Mouse (Mus musculus) telencephalon, adult 2 months (tissue): ENCODE results near the gene Cish.

Source experiments
- DNase-seq: peaks from one replicate; pipeline ENCODE4 v3.0.0-alpha.2; 2011; ENCODE audit warnings: low read depth, low spot score

The Cish gene

DNA sequence AAGGTAGTCTGAATTCAATTTTAAA is at the start of gene Cish:
Gene Cish (plus strand): TSS at position 11 of the 25 bp plus-strand sequence.
- no peak for DNase-seq

DNA sequence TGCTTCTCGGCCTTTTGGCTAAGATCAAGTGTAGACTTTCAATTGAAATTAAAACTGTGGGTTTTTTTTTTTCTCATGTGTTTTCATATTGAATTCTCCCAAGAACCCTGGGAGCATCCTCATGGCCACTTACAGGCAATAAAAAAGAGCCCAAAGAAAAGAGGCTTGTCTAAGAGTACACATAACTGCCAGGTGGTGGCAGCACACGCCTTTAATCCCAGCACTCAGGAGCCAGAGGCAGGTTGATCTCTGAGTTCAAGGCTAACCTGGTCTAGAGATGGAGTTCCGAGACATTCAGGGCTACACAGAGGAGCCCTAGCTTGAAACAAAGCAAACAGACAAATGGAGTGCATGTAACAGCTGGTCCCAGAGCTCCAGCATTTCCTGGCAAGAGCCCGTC is 49.7 kb upstream of the Cish start:
- no peak for DNase-seq

DNA sequence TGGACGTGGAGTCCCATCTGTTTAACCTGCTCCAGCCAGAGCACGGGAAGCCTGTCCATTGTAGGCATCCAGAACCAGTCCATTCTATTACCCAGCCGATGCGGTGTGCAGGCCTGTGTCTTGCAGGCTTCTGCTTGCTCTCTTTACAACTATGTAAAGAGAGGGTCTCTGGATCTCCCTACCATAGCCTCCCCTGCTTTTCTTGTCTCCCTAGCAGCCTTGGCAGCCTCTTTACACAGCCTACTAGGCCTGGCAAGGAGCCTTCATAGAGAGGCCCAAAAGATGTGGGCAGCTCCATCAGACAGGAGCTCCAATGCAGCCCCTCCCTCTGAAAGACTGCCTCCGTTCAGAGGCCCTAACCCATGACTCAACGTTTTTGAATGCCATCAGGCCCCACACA is 46.7 kb upstream of the Cish start:
- no peak for DNase-seq

DNA sequence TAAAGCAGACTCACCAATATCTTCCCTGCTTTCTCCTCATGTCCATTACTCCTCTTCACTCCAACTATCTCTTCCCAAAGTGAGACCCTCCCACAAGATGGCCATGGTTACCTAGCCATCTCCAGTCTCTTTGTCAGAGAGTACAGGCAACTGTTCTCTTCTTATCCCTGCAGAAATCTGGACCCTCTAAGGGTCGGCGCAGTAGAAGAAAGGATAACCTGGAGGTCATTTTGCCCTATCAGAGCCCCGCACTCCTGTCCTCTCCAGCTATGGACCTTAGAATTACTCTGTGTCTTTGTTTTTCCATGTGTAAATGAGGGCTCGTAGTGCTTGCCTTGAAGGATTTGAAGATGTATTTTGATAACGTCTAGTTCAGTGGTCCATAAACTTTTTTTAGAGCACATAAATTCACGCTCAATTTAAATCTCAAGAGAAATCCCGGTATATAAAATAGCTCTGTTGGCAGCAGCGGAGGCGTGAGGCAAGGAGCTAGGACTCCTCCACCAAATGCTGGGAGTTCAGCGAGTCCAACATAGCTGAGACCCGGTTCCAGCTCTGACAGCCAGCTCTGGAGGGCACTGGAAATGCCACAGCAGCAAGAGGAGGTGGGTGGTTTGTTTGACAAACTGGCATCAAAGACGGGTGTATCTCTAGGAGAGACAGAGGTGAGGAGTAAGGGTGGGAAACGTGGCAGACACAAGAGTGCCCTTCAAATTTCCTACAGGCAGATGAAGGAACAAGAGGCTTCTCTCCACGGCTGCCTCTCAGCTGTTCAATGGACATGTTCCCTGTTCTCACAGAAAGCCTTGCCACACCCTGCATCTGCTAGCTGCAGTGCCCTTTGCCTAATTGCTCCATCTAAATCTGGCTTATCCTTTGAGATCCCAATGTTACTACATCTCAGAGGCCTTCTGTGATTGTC is 45.1 kb upstream of the Cish start:
- DNase-seq, result no peak

DNA sequence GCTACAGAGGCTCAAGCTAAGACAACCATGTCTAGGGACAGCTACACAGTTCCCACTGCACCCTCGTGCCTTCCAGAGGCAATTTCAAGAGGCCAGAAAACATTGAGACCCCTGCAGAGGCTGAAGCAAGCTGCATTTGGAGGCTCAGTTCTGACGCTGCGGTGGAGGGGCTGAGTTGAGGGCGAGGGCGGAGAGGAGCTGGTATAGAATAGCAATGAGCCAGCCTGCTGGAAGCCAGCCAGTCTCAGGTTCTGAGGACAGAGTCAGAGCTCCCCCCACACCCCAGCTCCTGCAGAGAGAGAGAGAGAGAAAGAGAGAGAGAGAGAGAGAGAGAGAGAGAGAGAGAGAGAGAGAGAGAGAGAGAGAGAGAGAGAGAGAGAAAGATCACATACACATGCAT is 43.7 kb upstream of the Cish start:
- no peak for DNase-seq

DNA sequence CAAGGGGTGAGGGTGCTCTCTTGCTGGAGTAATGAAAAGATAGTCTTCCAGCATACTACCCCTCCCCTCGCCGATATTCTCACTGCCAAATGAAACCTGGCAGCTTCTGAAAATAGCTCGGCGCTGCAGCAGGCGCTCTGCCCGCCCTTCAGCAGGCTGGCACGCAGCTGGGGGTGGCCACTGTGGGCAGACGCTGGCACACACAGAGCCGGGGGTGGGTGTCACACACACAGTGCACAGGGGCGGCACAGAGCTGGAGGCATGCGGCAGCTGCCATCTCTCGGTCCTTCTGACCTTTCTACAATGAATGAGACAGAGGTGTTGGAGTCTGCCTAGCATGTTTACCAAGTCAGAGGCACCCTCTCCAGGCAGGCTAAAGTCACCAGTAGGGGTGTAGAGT is 41.4 kb upstream of the Cish start:
- peak; percentile 89 for DNase-seq

DNA sequence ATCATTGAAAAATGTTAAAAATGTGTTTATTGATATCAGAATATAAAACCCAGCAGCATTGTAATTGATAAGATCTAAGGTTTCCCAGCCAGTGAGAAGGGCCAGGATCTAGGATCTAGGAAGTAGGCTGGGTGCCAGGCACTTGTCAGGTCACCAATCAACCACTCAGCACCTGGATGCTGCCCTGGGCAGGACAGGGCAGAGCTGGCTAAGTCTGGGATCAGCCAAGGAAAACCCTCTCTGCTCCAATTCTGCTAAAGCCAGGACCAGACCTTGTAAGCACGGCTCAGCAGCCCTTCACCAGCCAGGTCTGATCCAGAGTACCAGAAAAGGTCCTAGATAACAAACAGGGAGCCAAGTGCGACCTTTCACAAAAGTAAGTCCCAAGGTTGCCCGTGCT is 40.9 kb upstream of the Cish start:
- DNase-seq, result no peak

DNA sequence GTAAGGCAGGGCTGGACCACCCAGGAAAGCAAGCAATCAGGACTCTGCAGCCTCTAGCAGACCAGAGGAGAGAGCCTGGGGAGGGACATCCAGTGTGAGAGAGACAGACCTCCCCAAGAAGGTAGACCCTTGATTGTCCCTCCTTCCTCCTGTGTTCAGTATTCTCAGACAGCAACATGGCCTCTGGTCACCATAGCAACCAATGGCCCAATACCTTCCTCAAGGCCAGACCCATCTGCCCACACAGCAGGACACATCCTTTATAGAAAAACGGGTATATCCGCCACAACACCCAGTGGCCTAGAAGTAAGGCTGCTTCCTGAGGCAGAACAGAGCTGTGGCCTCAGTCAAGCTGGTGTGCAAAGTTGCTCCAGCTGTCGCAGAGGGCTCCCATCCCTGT is 40.2 kb upstream of the Cish start:
- DNase-seq, result no peak

DNA sequence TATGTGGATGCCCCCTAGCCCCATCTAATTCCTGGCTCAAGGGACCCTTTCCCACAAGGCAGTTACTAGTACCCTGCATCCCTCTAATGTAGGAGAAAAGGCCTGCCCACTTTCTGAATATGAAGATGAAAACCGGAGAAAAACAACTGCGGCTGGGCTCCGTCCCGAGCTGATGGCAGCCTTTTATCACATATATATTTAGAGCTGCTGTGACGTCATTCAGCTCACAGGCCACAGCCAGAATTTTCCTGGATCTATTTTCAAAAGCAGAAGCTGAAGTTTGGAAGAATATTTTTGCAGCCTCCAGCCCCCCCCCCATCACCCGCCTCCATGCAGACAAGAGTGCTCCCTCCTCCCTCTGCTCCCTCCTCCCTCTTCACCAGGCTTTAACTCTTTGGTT is 36.3 kb upstream of the Cish start:
- peak; percentile 96 for DNase-seq

DNA sequence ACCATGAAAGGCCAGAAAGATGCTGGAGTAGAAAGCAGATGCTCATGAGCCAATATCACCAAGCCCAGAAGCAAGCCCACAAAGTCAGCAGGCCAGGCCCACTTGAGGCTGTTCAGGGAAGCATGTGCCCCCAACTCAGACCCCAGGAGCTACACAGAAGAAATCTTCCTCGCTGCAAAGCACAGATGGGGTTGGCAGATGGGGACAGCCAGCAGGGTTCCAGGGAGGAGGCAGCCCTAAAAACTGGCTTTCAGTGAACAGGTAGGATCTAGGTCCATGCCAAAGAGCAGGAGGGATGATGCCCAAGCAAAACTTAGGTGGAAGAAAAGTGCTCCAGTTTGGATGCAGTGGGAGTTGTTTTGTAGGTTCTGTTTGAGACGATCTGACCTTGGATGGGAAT is 35.4 kb upstream of the Cish start:
- DNase-seq, result no peak

DNA sequence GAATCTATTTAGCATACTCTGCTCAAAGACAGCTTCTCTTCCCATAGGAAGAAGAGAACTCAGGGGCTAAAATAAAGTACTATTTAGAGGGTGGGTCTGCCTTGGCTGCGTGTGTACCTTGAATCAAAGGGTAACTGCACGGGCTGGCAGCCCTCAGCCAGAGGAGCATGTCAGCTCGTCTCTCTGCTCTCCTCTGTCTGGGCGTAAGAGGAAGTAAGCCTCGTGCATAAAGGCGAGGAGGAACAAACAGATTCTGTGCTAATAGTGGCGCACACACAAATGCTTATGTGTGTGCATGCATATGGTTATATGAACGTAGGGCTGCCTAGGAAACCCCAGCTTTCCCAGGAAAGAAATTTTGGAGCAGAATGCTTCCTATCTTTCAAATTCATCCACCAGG is 35.0 kb upstream of the Cish start:
- no peak for DNase-seq

DNA sequence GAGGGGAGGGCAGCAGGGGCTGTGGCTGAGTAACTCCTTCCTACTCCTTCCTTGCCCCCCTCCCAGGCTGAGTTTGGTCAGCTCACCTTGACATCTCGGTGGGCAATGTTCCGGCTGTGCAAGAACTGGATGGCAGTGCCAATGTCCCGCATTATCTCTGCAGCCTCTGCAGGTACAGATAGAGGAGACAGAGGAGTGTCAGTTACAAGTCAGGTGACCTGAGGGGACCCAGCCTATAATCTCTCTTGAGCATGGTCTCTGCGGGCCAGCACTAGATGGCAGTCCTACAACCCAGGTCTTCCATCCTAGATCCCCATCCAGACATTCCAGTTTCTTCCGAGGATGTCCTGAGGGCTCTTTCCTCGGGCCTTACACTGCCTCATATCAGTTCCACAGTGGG is 34.0 kb upstream of the Cish start:
- DNase-seq, result no peak

DNA sequence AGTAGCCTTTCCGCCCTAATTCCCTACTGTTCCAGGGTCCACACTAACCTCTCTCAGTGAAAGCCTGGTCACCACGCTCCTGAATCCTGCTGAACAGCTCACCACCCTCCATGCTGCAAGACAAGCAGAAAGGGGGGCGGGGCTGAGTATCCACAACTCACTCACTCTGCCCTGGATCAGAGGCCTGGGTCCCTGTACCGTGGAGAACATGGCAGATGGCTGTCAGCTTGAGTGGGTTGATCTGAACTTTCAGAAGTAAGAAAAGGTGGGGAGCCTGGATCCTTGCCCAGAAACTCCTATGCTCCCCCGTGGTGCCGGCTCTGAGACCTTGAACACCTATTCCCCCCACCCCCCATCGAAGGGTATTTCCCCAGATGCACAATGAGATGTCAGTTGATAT is 33.5 kb upstream of the Cish start:
- no peak for DNase-seq

DNA sequence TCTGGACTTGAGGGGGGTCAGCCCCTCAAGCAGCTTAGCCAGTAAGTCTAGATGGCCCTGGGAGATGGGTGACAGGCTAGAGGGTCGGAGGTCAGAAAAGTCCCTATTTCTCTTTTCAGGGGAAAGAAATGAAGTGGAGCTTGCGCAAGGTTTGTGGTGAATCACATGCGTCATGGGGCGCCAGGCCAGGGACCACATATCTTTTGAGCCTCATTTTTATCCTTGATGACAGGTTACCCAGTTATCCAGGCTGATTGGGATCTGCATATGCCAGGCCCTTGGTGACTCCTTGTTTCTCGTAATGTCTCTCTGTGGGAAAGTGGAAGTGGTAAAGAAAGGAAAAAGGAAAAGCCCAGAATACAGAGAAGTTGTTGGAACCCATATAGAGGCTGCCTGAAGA is 31.9 kb upstream of the Cish start:
- no peak for DNase-seq

DNA sequence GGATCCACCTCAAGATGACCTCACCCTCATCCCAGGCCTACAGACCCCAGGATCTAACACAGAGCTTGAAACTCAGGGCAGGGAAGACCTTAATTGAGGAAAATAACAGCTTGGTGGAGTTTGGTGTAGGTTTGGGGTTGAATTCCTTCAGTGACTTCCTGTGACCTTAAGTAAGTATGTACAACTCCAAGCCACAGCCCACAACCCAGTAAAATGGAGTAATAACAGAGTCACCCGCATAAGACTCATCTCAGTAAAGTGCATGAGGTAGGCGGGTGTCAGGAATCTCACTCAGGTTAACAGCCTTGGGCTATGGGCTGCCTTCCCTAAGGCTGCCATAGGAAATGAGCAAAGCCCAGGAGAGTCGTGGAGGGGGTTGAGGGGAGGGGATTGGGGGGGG is 31.1 kb upstream of the Cish start:
- no peak for DNase-seq

DNA sequence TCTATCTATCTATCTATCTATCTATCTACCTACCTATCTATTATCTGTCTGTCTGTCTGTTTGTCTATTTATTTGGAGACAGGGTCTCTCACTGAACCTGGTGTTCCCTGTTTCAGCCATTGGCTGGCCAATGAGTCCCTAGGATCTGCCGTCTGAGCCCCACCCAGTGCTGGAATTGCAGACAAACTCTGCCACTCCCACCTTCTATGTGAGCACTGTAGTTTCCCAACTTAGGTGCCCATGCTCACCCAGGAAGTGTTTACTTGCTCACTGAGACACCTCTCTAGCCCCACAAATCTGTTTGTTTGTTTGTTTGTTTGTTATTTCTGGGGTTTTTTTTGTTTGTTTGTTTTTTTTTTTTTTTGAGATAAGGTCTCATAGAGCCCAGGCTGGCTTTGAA is 28.8 kb upstream of the Cish start:
- no peak for DNase-seq

DNA sequence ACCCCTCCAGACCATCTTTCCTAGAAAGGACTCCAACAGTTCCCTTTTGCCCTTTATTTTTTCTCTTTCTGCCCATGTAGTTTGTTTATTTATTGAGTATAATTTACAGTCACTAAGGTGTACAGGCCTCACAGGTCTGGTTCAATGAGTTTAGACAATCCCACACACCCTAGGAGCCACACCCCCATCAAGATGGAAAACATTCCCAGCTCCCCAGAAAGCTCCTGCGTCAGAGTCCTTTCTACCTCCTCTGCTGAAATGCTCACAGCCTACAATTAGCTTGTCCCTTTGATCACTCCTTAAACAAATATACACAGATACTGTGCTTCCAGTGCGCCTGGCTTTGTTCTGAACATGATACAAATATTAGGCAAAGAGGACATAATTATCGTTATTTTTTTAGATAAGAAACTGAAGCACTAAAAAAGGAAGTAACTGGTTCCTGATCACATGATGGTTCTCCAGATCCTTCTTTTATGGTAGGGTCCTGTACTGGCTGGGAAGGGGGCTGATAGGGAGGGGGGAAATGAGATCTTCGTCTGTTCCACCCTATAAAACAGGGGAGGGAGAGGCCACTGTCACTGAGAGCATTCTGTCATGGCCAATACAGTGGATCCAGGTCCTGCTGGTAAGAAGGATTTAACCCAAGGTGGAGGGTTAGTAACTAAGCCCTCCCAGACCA is 28.0 kb upstream of the Cish start:
- DNase-seq, result no peak

DNA sequence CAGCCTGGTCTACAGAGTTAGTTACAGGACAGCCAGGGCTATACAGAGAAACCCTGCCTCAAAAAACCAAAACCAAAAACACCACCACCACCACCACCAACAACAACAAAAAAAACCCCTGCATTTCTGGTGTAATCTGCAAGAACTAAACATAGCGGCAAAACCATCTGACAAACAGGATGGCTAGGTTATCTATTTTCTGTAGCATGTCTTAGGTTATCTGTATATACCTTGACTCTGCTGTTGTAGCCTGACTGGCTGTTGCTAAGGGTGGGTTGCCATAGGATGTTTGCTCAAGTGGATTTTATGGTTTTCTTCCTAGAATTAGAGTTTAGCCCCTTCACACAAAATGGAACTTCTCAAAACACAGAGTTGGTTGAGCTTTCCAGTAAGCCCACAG is 26.1 kb upstream of the Cish start:
- DNase-seq, result no peak

DNA sequence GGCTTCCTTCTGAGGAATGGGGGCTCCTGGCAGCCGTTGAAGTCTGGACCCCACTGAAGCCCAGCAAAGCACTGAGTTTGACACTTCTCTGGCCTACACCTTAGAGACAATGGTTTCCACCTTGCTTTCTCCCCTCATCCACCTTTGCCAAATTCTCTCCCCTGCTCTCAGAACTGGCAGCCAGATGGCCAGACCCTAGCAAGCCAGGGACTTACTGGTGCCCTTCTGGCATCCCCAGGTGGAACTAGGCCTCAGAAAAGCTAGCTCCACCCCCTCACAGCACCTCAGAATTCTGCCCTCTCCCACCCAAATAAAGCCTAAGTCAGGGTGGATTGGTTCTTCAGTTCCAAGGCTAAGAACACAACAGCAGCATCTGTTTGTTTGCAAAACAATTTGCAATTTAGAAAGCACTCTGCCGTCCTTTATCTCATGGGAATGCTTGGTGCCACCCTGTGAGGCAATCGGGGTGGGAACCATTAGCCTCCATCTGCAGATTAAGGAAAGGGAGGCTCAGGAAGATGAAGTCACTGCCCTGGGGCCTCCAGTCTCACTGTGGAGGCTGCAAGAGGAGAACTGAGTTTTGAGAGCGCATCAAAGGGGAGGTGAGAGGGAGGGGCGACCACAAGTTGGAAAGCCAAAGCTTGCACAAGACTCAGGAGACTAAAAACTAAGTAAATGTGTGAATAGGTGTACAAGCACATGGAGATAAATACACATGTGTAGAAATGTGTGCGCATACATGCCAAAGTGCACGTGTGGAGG is 24.5 kb upstream of the Cish start:
- no peak for DNase-seq

DNA sequence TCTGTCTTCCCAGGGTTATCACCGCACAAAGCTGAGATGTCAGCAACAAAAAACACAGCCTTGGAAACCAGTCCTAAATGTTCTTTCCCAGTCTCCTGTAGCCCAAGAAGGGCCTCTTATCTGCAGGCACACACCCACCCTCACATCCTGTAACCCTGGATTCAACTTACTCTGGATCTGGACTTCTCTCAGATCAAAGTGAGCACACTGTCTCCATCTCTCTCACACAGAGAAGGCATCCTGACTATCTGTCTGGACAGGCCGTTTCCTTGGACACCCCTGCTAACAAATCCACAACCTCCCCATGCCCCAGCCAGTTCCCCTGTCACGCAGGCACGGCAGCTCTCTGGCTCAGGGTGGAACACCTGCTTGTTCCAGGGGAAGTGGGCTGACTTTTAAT is 23.5 kb upstream of the Cish start:
- no peak for DNase-seq

DNA sequence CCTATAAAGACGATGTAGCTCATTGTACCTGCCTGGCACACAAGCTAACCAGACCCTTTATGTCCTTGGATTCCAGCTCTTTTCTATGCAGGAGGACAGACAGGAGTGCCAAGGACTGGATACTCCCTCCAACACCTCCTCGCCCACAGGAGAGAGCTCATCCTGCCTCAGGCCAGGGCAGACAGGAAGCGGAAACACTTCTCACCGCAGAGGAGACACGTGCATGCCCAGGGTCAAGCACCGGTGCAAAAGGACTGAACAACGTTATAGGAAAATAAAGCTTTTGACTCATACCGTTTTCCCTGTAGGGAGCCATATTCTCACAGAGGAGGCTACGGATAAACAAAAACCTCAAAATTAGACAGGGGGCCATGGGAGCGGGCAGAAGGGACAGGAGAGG is 22.6 kb upstream of the Cish start:
- DNase-seq, result no peak

DNA sequence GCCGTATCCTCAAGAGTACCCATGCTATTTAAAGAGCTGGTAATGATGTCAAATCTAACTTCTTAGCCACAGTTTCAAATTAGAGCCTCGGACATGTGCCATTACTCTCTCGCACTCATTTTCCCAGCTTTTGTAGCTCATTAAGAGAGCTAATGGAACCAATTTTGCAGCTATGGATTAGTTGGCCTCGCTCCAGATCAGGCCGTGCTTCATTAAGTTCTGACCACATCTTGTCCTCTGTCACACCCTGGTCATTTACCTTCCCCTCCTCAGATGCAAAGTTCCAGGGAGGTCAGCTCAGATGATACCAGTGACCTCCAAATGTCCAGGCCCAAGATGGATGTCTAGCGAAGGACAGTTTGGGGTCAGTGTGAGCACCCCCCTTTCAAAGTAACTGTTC is 21.1 kb upstream of the Cish start:
- no peak for DNase-seq

DNA sequence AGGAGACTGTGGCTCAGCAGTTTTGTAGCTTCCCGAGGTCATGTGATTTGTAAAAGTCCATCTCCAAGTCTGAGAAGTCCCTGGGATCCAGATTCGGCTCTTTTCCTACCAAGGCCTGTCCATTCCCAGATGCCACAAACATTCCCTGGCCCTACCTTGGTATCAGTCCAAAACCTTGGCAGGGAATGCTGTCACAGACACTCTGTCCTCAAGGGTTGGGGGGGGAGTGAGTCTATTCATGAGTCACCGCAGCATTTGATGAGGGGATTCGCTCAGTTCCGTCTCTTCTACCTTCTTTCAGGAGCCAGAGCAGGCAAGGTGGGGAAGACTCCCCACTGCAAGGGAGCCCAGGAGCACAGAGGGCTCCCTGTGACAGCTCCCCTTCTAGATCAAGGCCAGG is 20.1 kb upstream of the Cish start:
- no peak for DNase-seq
